8 mouse cellular contexts compared by ENCODE assay signal in the genomic region with DNA sequence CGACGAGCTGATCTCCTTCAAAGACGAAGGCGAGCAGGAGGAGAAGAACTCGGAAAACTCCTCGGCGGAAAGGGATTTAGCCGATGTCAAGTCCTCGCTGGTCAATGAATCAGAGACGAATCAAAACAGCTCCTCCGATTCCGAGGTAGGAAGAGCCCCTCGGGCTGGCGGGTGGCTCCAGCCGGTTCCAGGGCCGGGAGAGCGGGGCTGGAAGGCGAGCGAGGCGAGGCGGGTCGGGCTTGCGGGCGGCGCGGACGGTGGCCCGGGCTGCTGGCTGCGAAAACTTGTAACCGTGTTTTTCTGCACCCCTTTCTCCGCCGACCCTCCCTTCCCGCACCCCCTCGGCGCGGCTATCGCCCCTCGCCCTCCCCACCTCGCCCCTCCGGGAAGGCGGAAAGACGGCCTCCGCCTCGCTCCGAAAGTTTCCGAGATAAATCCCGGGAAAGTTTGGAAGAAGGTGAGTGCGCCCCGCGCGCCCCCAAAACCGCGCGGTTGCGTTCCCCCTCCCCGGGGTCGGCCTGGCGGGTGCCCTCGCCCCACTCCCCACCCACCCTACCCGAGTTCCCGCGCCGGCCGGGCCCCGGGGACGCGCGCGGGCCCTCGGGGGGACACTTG. TPM values are rescaled to one million over a fixed set of nuclear protein-coding genes. Genes with fewer than 3 reads are reported as not detected.
DNase-seq lines count a peak whose midpoint lies in the region; ATAC-seq and TF ChIP-seq lines count a peak whose summit lies in the region.

No protein-coding gene starts in this region.

- peak overlapping the region; percentile 97 for H3K9ac ChIP-seq in forebrain, embryonic 11.5 days (ENCODE audit: low read length)
- H3K9ac ChIP-seq in limb, embryonic 12.5 days (replicated peaks): peak overlapping the region; percentile 100
- peak overlapping the region; percentile 81 for H3K9ac ChIP-seq in midbrain, postnatal 0 days (replicated peaks; ENCODE audit: low read length, poor library complexity, severe bottlenecking)

- H3K4me2 ChIP-seq in forebrain, embryonic 11.5 days (ENCODE audit: low read depth, low read length, severe bottlenecking): peak overlapping the region; percentile 97
- H3K4me2 ChIP-seq in limb, embryonic 12.5 days: peak overlapping the region; percentile 90
- peak overlapping the region; percentile 58 for H3K4me2 ChIP-seq in midbrain, postnatal 0 days (ENCODE audit: low read depth, low read length, poor library complexity, severe bottlenecking)

- peak; percentile 44 to 54 for DNase-seq in B cell, adult 2 months
- DNase-seq in R1 (ENCODE audit: low read depth, low spot score): peak; percentile 60
- DNase-seq in forebrain, embryonic 11.5 days (ENCODE audit: low spot score): peak; percentile 81
- peak; percentile 68 for DNase-seq in heart, postnatal 4 days
- DNase-seq in midbrain, postnatal 0 days (ENCODE audit: low spot score): peak; percentile 34
- peak; percentile 7 to 20 for DNase-seq in thymus, postnatal 10 days (ENCODE audit: low spot score in 2 of 2)
- no peak for DNase-seq in cerebellum, adult 11 months

- peaks cover 20% of the 10 kb centered on the region for H3K4me1 ChIP-seq in forebrain, embryonic 11.5 days (replicated peaks; ENCODE audit: control insufficient read depth, insufficient read depth, low read length)
- peaks cover 48% of the 10 kb centered on the region for H3K4me1 ChIP-seq in limb, embryonic 12.5 days (replicated peaks)
- 0 out of 2 replicates have a peak, but pooled peaks cover 2% of the 10 kb centered on the region for H3K4me1 ChIP-seq in midbrain, postnatal 0 days (ENCODE audit: insufficient read depth, low read length)

- H3K27me3 ChIP-seq in forebrain, embryonic 11.5 days (ENCODE audit: control insufficient read depth, insufficient read depth, low read length): no peaks in the 10 kb centered on the region
- H3K27me3 ChIP-seq in limb, embryonic 12.5 days: no peaks in the 10 kb centered on the region
- no peaks in the 10 kb centered on the region for H3K27me3 ChIP-seq in midbrain, postnatal 0 days (ENCODE audit: insufficient read depth, low read length)

- under 1% methylated on average over 50 of the region's 70 CpGs for WGBS in forebrain, embryonic 11.5 days
- WGBS in limb, embryonic 12.5 days: under 1% methylated on average over 70 of the region's 70 CpGs
- WGBS in midbrain, postnatal 0 days: 2% methylated on average over 48 of the region's 70 CpGs

- no peaks in the 10 kb centered on the region for H3K36me3 ChIP-seq in forebrain, embryonic 11.5 days (ENCODE audit: control insufficient read depth, insufficient read depth, low read length)
- H3K36me3 ChIP-seq in limb, embryonic 12.5 days: 0 out of 2 replicates have a peak, but pooled peaks cover 6% of the 10 kb centered on the region
- H3K36me3 ChIP-seq in midbrain, postnatal 0 days (ENCODE audit: insufficient read depth, low read length): no peaks in the 10 kb centered on the region

- H3K4me3 ChIP-seq in forebrain, embryonic 11.5 days (ENCODE audit: low read depth, low read length): peak overlapping the region; percentile 92
- peak overlapping the region; percentile 94 for H3K4me3 ChIP-seq in limb, embryonic 12.5 days (replicated peaks)
- peak overlapping the region; percentile 66 for H3K4me3 ChIP-seq in midbrain, postnatal 0 days (ENCODE audit: low read depth, low read length)

- H3K9me3 ChIP-seq in forebrain, embryonic 11.5 days (ENCODE audit: control insufficient read depth, low read length): no peaks in the 10 kb centered on the region
- H3K9me3 ChIP-seq in limb, embryonic 12.5 days: no peaks in the 10 kb centered on the region
- H3K9me3 ChIP-seq in midbrain, postnatal 0 days (ENCODE audit: low read length): no peaks in the 10 kb centered on the region

- TF ChIP-seq CTCF in midbrain, postnatal 0 days (IDR thresholded peaks at IDR 0.05): no peak

- peak overlapping the region; percentile 98 for H3K27ac ChIP-seq in forebrain, embryonic 11.5 days (ENCODE audit: low read depth, low read length)
- H3K27ac ChIP-seq in limb, embryonic 12.5 days: peak overlapping the region; percentile 100
- H3K27ac ChIP-seq in midbrain, postnatal 0 days (ENCODE audit: low read depth, low read length): peak overlapping the region; percentile 93

- ATAC-seq in forebrain, embryonic 11.5 days (replicated peaks; ENCODE audit: low FRiP score): no peak
- ATAC-seq in limb, embryonic 12.5 days (ENCODE audit: insufficient number of reproducible peaks, insufficient read depth, low FRiP score, low TSS enrichment, low read depth): no peak
- ATAC-seq in midbrain, postnatal 0 days (ENCODE audit: low FRiP score): no peak

RNA-seq across cellular contexts. Expression of gene Tcf7l2, which starts 0.9 kb away (rescaled TPM):
- polyA plus RNA-seq in forebrain, embryonic 11.5 days (2014; fragmentation: Nextera tagmentation; extraction: Ambion mirVana): 146 and 150 TPM in 2 replicates
- total RNA-seq in heart, postnatal 4 days (2021): 10 to 100 TPM; 24.6 to 28.6 TPM
- 189 and 195 TPM in 2 replicates for polyA plus RNA-seq in limb, embryonic 12.5 days (2016; fragmentation: Nextera tagmentation; extraction: Ambion mirVana)
- total RNA-seq in midbrain, postnatal 0 days (2014; rRNA removed): 67.2 and 86.1 TPM in 2 replicates
- polyA plus RNA-seq in midbrain, postnatal 0 days (2015; fragmentation: Nextera tagmentation; extraction: Ambion mirVana): 763 and 861 TPM in 2 replicates
